Mouse (Mus musculus) ES-Bruce4 (cell line): Measurements from ENCODE around the gene Tfpi2.

Experiments used
- CTCF ChIP-seq: IDR thresholded peaks from one replicate; pipeline ENCODE4 v1.8.1; 2011; ENCODE audit warnings: low read depth, low read length
- EP300 ChIP-seq: IDR thresholded peaks from 2 replicates; pipeline ENCODE4 v1.6.1; 2011; ENCODE audit warnings: low read depth, low read length; ENCODE audit not compliant: insufficient read depth
- POLR2A ChIP-seq: IDR thresholded peaks from one replicate; pipeline ENCODE4 v1.8.1; 2011; ENCODE audit warnings: low read length; ENCODE audit not compliant: insufficient read depth

- TF ChIP-seq POLR2A (no peak), EP300 (no peak), CTCF (no peak)
Observed at GRCm38 (mm10) chr6:4003445-4003844, 14.7 kb upstream of the Tfpi2 start.
